Mouse (Mus musculus): ENCODE data around the gene Atrnl1.

DNA sequence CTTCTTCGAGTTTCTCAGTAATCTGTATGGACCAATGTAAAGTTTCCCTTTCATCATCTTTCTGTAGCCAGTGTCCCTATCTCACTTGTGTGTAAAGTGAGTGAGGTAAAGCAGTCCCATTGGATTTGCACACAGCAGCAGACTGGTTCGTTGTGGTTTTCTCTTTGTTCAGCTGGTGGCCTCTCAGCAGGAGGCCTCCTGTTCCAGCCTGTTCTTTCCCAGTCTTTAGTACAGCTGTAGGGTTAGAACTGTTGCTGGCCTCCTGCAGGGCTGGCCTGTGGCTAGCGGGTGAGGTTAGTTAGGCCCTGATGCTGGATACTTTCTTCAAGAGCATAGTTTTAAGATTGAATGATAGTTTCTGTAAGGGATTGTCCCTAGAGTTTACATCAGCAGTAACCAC is 280.1 kb downstream of the Atrnl1 start:
- no peak for TF ChIP-seq POLR2A (IDR thresholded peaks at IDR 0.05; ENCODE audit: borderline replicate concordance, low read depth, low read length)
- no peak for TF ChIP-seq CTCF (IDR thresholded peaks at IDR 0.05; ENCODE audit: low read depth, low read length)
